Mouse (Mus musculus) embryonic facial prominence, embryonic 15.5 days (tissue): ENCODE results near the gene Cdrt4. TPM values are rescaled to one million over a fixed set of nuclear protein-coding genes. Genes with fewer than 3 reads are reported as not detected.

Experiments
- ATAC-seq: fragments of 200-750 bp; cut with Nextera tagmentation; 2 replicates; pipeline ENCODE4 v1.8.0; 2017; ENCODE audit warnings: low read depth, moderate TSS enrichment; ENCODE audit not compliant: insufficient number of reproducible peaks, low FRiP score, low TSS enrichment
- H3K27ac ChIP-seq: fragments of 300-500 bp; sonication (generic); replicated peaks from 2 replicates; pipeline ENCODE4 v1.5.1; 2015; ENCODE audit warnings: mild to moderate bottlenecking, inconsistent platforms
- H3K27me3 ChIP-seq: fragments of 300-500 bp; sonication (generic); 2 replicates; pipeline ENCODE4 v1.6.1; 2015; ENCODE audit warnings: inconsistent platforms
- H3K36me3 ChIP-seq: fragments of 300-500 bp; sonication (generic); 2 replicates; pipeline ENCODE4 v1.6.1; 2015; ENCODE audit warnings: mild to moderate bottlenecking, inconsistent platforms
- H3K4me1 ChIP-seq: fragments of 300-500 bp; sonication (generic); 2 replicates; pipeline ENCODE4 v1.6.1; 2015; ENCODE audit warnings: inconsistent platforms
- H3K4me2 ChIP-seq: fragments of 300-500 bp; sonication (generic); replicated peaks from 2 replicates; pipeline ENCODE4 v1.6.1; 2015; ENCODE audit warnings: mild to moderate bottlenecking, inconsistent platforms
- H3K4me3 ChIP-seq: fragments of 300-500 bp; sonication (generic); replicated peaks from 2 replicates; pipeline ENCODE4 v1.5.1; 2015; ENCODE audit warnings: mild to moderate bottlenecking, inconsistent platforms
- H3K9ac ChIP-seq: fragments of 300-500 bp; sonication (generic); 2 replicates; pipeline ENCODE4 v1.6.1; 2015; ENCODE audit warnings: inconsistent platforms
- H3K9me3 ChIP-seq: fragments of 300-500 bp; sonication (generic); replicated peaks from 2 replicates; pipeline ENCODE4 v1.6.1; 2016; ENCODE audit warnings: inconsistent platforms
- WGBS: fragments of 180-500 bp; shearing (Covaris S2); methylation state at CpG from one replicate; pipeline ENCODE4 v1.1.7; 2015; 5-methylcytosine and 5-hydroxymethylcytosine counted together
- polyA plus RNA-seq: library from polyadenylated mRNA; unstranded; fragments of >200 nt; fragmentation: Nextera tagmentation; extraction: Ambion mirVana; gene quantifications from 2 replicates; pipeline ENCODE4 v1.2.1, GENCODE M21; 2015

Cdrt4 gene
- polyA plus RNA-seq, 1 experiment from 2014 or later: 0.32 TPM

DNA sequence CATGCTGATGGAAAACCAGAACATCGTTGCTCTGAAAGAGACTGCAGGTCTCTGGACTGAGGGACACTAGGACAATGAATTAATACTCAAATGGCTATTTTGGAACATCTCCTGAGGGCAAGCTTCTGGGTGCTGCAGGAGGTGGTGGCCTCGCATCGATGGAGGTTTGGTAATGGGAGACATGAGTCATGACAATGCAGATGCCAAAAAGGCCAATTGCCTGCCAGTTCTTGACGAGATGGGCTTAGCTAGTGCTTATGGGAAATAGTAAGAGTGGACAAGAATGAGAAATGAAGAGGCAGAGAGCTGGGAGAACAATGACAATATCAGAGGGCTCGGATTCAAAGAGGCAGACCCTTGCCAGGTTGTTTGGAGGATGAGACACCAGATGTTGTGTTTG, 72.5 kb downstream of the Cdrt4 start:
- no peak for ATAC-seq
- no peak overlapping the region for H3K4me2 ChIP-seq
- H3K4me3 ChIP-seq: no peak overlapping the region
- H3K27ac ChIP-seq: no peak overlapping the region
- H3K36me3 ChIP-seq: no peaks in the 10 kb centered on the region
- H3K4me1 ChIP-seq: peaks cover 11% of the 10 kb centered on the region
- H3K27me3 ChIP-seq: no peaks in the 10 kb centered on the region
- H3K9ac ChIP-seq: no peak overlapping the region
- H3K9me3 ChIP-seq: no peaks in the 10 kb centered on the region
- 71% methylated on average over 5 of the region's 5 CpGs for WGBS

GRCm38 (mm10) chr11:63024136-63024535, 73.1 kb downstream of the Cdrt4 start:
- no peaks in the 10 kb centered on the region for H3K36me3 ChIP-seq
- no peaks in the 10 kb centered on the region for H3K9me3 ChIP-seq
- peaks cover 11% of the 10 kb centered on the region for H3K4me1 ChIP-seq
- no peak overlapping the region for H3K4me3 ChIP-seq
- no peak for ATAC-seq
- WGBS: 50% methylated on average over 2 of the region's 2 CpGs
- no peaks in the 10 kb centered on the region for H3K27me3 ChIP-seq
- no peak overlapping the region for H3K27ac ChIP-seq
- H3K9ac ChIP-seq: no peak overlapping the region
- H3K4me2 ChIP-seq: no peak overlapping the region

DNA sequence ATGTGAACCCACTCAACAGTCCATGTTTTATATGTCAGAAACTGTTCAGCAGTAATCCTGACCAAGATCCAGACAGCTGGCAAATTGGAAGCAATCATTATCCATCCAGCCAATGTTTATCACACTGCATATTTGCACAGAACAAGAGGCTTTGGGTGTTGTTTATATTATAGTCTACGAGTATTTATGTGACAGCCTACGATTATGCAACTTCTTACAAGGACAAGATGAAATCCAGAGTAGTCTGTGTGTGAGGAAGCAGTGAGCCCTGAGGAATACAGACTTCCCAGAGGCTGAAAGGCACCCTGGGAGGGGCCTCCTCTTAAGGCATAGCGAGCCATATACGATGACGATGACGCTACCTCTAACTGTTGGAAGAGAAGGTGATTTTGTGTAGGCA, 74.5 kb downstream of the Cdrt4 start:
- no peak overlapping the region for H3K27ac ChIP-seq
- peaks cover 9% of the 10 kb centered on the region for H3K4me1 ChIP-seq
- no peaks in the 10 kb centered on the region for H3K27me3 ChIP-seq
- WGBS: 62% methylated on average over 6 of the region's 6 CpGs
- no peak overlapping the region for H3K4me2 ChIP-seq
- no peaks in the 10 kb centered on the region for H3K36me3 ChIP-seq
- no peak overlapping the region for H3K4me3 ChIP-seq
- H3K9ac ChIP-seq: no peak overlapping the region
- ATAC-seq: no peak
- H3K9me3 ChIP-seq: no peaks in the 10 kb centered on the region

DNA sequence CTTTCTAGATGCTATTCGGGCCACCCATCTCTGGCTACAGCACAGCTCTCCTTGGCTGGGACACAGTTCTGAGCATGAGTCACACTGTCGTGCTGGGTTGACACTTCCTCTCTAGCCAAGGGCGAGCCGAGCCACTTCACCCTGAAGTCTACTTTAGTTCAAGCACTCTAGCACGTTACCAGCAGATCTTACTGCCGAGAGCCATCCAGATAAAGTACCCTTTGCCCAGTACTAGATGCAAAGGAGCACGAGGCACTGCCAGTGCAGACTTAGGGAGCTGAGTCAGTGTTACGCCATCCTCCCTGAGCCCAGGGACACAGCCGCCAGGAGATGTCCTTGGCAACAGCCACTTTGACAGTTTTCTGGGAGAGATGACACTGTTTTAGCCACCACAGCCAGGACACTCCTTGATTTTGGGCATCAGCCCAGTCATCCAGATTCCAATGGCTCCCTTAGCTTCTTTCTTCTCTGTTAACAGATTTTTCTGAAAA, 75.7 kb downstream of the Cdrt4 start:
- Histone ChIP-seq H3K4me3 (no peak overlapping the region), H3K4me1 (0 out of 2 replicates have a peak, but pooled peaks cover 4% of the 10 kb centered on the region), H3K27me3 (no peaks in the 10 kb centered on the region), H3K4me2 (no peak overlapping the region), H3K9ac (no peak overlapping the region), H3K36me3 (no peaks in the 10 kb centered on the region), H3K9me3 (no peaks in the 10 kb centered on the region), H3K27ac (no peak overlapping the region)
- 84% methylated on average over 9 of the region's 9 CpGs for WGBS
- ATAC-seq: no peak

GRCm38 (mm10) chr11:63028131-63028530, 77.1 kb downstream of the Cdrt4 start:
- Histone ChIP-seq H3K36me3 (no peaks in the 10 kb centered on the region), H3K9me3 (no peaks in the 10 kb centered on the region), H3K4me3 (no peak overlapping the region), H3K4me2 (no peak overlapping the region), H3K27ac (no peak overlapping the region), H3K27me3 (no peaks in the 10 kb centered on the region), H3K9ac (no peak overlapping the region), H3K4me1 (0 out of 2 replicates have a peak, but pooled peaks cover 4% of the 10 kb centered on the region)
- no peak for ATAC-seq
- WGBS: 87% methylated on average over 3 of the region's 3 CpGs

- H3K9ac ChIP-seq: no peak overlapping the region
- WGBS: 56% methylated on average over 4 of the region's 4 CpGs
- no peaks in the 10 kb centered on the region for H3K9me3 ChIP-seq
- ATAC-seq: no peak
- no peaks in the 10 kb centered on the region for H3K36me3 ChIP-seq
- no peak overlapping the region for H3K27ac ChIP-seq
- no peaks in the 10 kb centered on the region for H3K27me3 ChIP-seq
- no peak overlapping the region for H3K4me3 ChIP-seq
- no peak overlapping the region for H3K4me2 ChIP-seq
- 0 out of 2 replicates have a peak, but pooled peaks cover 4% of the 10 kb centered on the region for H3K4me1 ChIP-seq
Measured at GRCm38 (mm10) chr11:63029148-63029714, 78.2 kb downstream of the Cdrt4 start.

GRCm38 (mm10) chr11:63029721-63030120, 78.7 kb downstream of the Cdrt4 start:
- no peak overlapping the region for H3K4me3 ChIP-seq
- no peak overlapping the region for H3K27ac ChIP-seq
- no peak overlapping the region for H3K9ac ChIP-seq
- H3K9me3 ChIP-seq: no peaks in the 10 kb centered on the region
- no peak for ATAC-seq
- no peak overlapping the region for H3K4me2 ChIP-seq
- 84% methylated on average over 6 of the region's 6 CpGs for WGBS
- no peaks in the 10 kb centered on the region for H3K36me3 ChIP-seq
- H3K27me3 ChIP-seq: no peaks in the 10 kb centered on the region
- 0 out of 2 replicates have a peak, but pooled peaks cover 4% of the 10 kb centered on the region for H3K4me1 ChIP-seq

- H3K36me3 ChIP-seq: no peaks in the 10 kb centered on the region
- WGBS: 65% methylated on average over 11 of the region's 11 CpGs
Measured at GRCm38 (mm10) chr11:63035420-63036211, 84.6 kb downstream of the Cdrt4 start.

DNA sequence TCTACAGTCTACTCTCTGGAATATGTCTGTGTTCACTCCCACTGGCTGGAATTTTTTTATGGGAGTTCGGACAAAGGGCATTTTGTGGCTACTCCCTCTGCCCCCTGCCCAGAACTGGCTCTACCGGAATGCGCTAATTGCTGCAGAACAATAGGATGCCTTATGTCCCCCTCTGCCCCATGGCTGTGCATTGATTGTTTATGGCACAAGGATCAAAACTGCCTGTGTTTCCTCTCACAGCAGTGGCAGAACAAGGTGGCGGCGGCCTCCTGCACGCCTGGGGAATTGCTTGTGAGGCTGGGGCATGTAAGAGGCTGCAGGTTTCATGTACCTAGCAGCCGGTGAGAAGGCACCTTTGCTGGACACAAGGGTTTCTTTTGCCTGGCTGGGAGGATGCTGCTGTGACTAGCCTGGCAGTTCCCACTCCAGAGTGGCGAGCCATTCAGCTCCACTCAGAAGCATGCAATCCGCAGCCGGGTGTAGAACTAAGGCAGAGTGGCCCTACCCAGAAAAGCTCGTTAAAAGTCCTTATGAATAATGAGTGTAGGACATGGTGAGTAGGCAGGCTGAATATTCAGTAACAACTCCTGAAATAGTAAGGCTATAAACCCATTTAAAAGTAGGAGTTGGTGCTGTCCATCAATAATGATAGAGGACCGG, 89.1 kb downstream of the Cdrt4 start:
- WGBS: 49% methylated on average over 12 of the region's 12 CpGs
- H3K36me3 ChIP-seq: no peaks in the 10 kb centered on the region
- H3K4me2 ChIP-seq: no peak overlapping the region
- no peak overlapping the region for H3K4me3 ChIP-seq
- 0 out of 2 replicates have a peak, but pooled peaks cover 3% of the 10 kb centered on the region for H3K4me1 ChIP-seq
- no peaks in the 10 kb centered on the region for H3K27me3 ChIP-seq
- no peak overlapping the region for H3K27ac ChIP-seq
- H3K9me3 ChIP-seq: no peaks in the 10 kb centered on the region
- ATAC-seq: no peak
- H3K9ac ChIP-seq: no peak overlapping the region

More at GRCm38 (mm10) chr11:63035420-63036211, 84.6 kb downstream of the Cdrt4 start:
- H3K27ac ChIP-seq: no peak overlapping the region
- no peak for ATAC-seq
- no peak overlapping the region for H3K4me2 ChIP-seq
- H3K9ac ChIP-seq: no peak overlapping the region
- 0 out of 2 replicates have a peak, but pooled peaks cover 3% of the 10 kb centered on the region for H3K4me1 ChIP-seq
- no peak overlapping the region for H3K4me3 ChIP-seq
- H3K9me3 ChIP-seq: no peaks in the 10 kb centered on the region
- H3K27me3 ChIP-seq: no peaks in the 10 kb centered on the region
